Mouse (Mus musculus) megakaryocyte, embryonic 14.5 days (primary cell): ENCODE measurements around the gene Lrrc66. TPM values are rescaled to one million over a fixed set of nuclear protein-coding genes. Genes with fewer than 3 reads are reported as not detected.

Experiments
- H3K27me3 ChIP-seq: replicated peaks from 2 replicates; pipeline ENCODE3; 2012; ENCODE audit warnings: inconsistent platforms
- H3K36me3 ChIP-seq: replicated peaks from 2 replicates; pipeline ENCODE3; 2012; ENCODE audit warnings: low read length, inconsistent platforms, mixed read lengths
- H3K4me1 ChIP-seq: 2 replicates; pipeline ENCODE4 v1.6.1; 2012; ENCODE audit warnings: inconsistent platforms
- H3K4me3 ChIP-seq: replicated peaks from 2 replicates; pipeline ENCODE3; 2012; ENCODE audit warnings: moderate library complexity, mild to moderate bottlenecking, inconsistent platforms
- H3K9me3 ChIP-seq: 2 replicates; pipeline ENCODE4 v1.6.1; 2012; ENCODE audit warnings: inconsistent platforms
- FLI1 ChIP-seq: IDR thresholded peaks from 2 replicates; pipeline ENCODE4 v1.6.1; 2012; ENCODE audit warnings: low read length, inconsistent platforms, mixed read lengths
- GATA1 ChIP-seq: IDR thresholded peaks from 3 replicates; pipeline ENCODE4 v1.6.1; 2012; ENCODE audit warnings: mixed read lengths, low read length, inconsistent platforms, borderline replicate concordance
- polyA plus RNA-seq: library from polyadenylated mRNA; stranded (reverse); fragments of >175 nt; gene quantifications from 2 replicates; pipeline ENCODE4 v1.2.3, GENCODE M21; 2012; ENCODE audit warnings: low replicate concordance; ENCODE audit not compliant: insufficient read depth

Gene Lrrc66
- polyA plus RNA-seq, 1 experiment, result 0.13 TPM

DNA sequence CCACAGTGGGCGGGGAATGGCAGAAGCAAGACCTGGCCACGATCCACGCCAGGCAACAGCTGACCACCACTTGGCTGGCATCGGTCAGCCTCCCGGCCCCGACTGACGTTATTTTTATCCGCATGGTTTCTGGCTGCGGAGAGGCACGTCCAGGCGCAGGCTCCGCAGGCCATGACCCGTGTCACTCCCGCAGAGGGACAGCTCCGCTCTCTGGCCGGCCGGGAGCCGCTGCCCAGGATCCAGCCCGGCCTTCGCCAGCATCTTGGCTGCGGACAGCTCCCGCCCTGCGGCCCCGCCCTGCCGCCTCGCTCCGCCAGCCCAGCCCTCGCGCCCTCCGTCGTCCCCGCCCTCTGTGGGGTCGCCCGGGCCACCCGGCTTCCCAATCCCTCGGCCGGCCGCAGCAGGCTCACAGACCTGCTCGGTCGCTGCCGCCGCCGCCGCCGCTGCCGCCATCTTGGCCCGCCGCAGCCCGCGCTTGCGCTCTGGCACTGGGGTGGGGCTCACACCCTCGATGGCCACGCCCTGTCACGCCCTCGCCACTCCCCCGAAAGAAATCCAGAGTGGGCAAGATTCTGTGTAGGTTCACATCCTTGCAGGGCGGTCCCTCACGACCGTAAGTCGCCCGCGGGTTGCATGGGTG lies 15.1 kb upstream of the Lrrc66 start, which contains the start of gene Sgcb:
Gene Sgcb (minus strand): TSS at position 530 of the 640 bp plus-strand sequence.
- no peaks in the 10 kb centered on the region for H3K9me3 ChIP-seq
- H3K4me1 ChIP-seq, result peaks cover 62% of the 10 kb centered on the region
- peaks cover 7% of the 10 kb centered on the region for H3K36me3 ChIP-seq
- no peak for TF ChIP-seq GATA1
- TF ChIP-seq FLI1, result no peak
- peak within 1 kb of the TSS; percentile 92 for H3K4me3 ChIP-seq
- H3K27me3 ChIP-seq, result peaks cover 56% of the 10 kb centered on the region

DNA sequence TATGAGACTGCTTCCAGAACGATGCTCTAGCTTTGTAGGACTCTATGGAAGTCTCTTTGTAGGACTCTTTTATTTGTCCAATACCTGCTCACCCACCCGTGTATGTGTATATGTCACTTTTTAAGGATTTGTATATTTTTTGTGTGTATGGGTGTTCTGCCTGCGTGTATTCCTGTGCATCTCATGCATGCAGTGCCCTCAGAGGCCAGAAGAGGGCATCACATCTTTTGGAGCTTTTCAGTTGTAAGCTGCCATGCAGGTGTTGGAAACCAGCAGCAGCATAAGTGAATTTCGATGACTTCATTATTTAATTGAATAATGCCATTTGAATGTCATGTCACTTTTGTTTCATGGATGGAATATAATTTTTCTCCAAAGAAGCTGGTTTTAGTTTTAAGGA lies 9.8 kb upstream of the Lrrc66 start:
- Histone ChIP-seq H3K36me3 (peaks cover 27% of the 10 kb centered on the region), H3K4me1 (peaks cover 23% of the 10 kb centered on the region), H3K4me3 (no peak overlapping the region), H3K9me3 (no peaks in the 10 kb centered on the region), H3K27me3 (peaks cover 9% of the 10 kb centered on the region)
- TF ChIP-seq FLI1 (no peak), GATA1 (no peak)

GRCm38 (mm10) chr5:73641058-73641457 lies 8.7 kb upstream of the Lrrc66 start:
- no peak for TF ChIP-seq FLI1
- no peak for TF ChIP-seq GATA1
- H3K27me3 ChIP-seq, result peaks cover 5% of the 10 kb centered on the region
- H3K4me3 ChIP-seq, result no peak overlapping the region
- H3K36me3 ChIP-seq, result peaks cover 30% of the 10 kb centered on the region
- peaks cover 19% of the 10 kb centered on the region for H3K4me1 ChIP-seq
- H3K9me3 ChIP-seq, result no peaks in the 10 kb centered on the region

DNA sequence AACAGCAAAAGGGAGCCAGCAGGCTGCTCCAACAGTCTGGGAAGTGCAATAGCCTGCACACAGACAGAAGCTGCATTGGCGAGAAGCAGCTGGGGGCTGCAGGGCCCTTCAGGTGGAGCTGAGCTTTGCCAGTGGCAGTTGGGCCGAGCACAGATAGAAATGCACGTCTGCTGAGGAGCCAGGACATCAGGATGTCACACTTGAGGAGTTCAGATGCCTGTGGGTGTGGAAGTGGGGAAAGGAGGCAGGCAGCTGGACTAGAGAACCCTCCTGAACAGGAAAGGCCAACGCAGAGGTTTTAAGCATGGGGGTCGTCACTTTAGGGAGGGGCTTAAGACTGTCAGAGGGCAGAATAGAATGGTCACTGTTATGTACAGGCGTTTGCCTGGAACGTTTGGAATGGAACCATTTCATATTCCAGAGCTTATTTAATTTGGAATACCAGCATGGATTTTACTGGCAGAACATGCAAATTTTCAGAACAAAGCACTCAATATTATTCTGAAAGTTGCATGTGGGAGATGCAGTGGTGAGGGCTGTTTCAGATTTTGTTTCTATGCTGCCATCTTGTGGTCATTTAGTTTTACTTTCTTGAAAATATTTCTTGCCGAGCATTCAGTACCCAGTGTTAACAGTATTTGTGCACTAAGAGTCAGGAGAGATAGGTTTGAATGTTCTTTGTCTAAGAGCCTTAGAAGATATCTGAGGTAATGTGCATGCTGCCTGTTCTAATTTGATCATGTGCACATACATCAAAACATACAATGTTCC lies 5.2 kb upstream of the Lrrc66 start:
- Histone ChIP-seq H3K4me3 (peak overlapping the region; percentile 62), H3K36me3 (peaks cover 42% of the 10 kb centered on the region), H3K9me3 (no peaks in the 10 kb centered on the region), H3K4me1 (peaks cover 16% of the 10 kb centered on the region), H3K27me3 (no peaks in the 10 kb centered on the region)
- TF ChIP-seq FLI1 (no peak), GATA1 (no peak)

GRCm38 (mm10) chr5:73633141-73633540 lies 815 bp upstream of the Lrrc66 start:
- Histone ChIP-seq H3K4me3 (no peak overlapping the region), H3K36me3 (peaks cover 22% of the 10 kb centered on the region), H3K27me3 (no peaks in the 10 kb centered on the region), H3K9me3 (no peaks in the 10 kb centered on the region), H3K4me1 (peaks cover 39% of the 10 kb centered on the region)
- TF ChIP-seq GATA1 (no peak), FLI1 (no peak)

DNA sequence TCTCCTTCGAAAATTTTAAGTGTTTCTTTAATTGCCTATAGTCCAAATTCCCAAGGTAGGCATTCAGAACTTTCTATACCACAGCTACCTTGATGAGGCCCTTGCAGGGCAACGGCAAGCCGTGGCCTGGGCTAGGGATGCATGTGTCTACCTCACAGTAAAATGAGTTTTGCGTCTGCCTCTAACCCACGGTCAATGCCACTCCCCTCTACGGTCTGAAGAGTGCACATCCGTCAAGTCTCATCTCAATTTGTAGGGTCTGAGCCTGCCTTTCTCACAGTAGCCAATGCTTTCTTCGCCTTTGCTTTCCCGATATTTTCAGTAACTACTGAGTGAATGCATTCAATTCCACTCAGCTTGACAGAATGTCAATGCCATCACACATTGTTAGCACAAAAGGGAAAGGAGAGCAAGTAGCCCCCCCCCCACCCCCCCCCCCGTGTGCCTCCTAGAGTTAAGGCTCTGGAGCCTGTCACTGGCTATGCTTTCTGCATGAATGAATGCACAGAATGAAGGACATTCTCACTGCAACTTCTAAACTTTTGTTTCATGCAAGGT lies 1.2 kb downstream of the Lrrc66 start:
- peaks cover 26% of the 10 kb centered on the region for H3K4me1 ChIP-seq
- TF ChIP-seq GATA1 (no peak), FLI1 (no peak)
- no peak overlapping the region for H3K4me3 ChIP-seq
- H3K27me3 ChIP-seq, result peaks cover 2% of the 10 kb centered on the region
- H3K9me3 ChIP-seq, result no peaks in the 10 kb centered on the region
- H3K36me3 ChIP-seq, result peaks cover 18% of the 10 kb centered on the region

DNA sequence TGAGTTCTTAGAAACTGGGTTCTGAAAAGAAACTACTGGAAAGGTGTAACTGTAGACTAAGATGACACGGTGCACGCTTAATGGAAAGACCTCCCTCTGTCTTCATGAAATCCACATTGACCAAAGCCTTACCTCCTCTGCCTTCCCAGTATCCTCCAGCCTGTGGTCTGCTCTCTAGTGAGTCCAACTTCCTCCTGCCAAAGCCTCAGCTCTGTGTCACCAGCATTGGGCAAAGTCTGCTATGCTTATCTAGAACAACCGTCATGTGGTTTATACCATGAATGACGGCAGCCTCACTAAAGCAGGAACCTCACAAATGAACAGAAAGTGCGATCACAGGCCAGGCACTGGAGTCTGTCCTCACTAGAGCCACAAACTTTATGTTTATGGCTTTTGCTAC lies 2.2 kb downstream of the Lrrc66 start:
- TF ChIP-seq GATA1, result no peak; the same call in 2 of the 3 replicates
- no peak for TF ChIP-seq FLI1
- peak overlapping the region; percentile 85 for H3K4me3 ChIP-seq
- peaks cover 26% of the 10 kb centered on the region for H3K4me1 ChIP-seq
- peaks cover 12% of the 10 kb centered on the region for H3K36me3 ChIP-seq
- peaks cover 2% of the 10 kb centered on the region for H3K27me3 ChIP-seq
- H3K9me3 ChIP-seq, result no peaks in the 10 kb centered on the region

DNA sequence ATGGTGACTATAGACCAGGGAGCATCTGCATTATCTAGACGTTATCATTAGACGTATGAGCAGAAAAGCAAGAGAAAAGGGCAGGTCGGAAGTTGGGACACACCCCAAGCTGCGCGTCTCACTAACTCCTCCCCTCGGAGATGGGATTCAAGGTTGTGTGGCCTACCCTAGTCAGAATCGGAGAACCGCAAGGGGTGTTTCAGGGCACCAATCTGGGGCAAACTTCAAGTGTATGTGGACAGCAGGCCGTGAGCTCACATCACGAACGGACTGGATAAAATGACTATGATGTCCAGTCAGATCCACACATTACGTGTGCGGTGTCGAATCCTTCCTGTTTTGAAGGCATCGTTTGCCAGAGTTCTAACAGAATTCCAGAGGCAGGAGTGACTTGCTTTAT lies 4.3 kb downstream of the Lrrc66 start:
- TF ChIP-seq GATA1 (no peak), FLI1 (no peak)

DNA sequence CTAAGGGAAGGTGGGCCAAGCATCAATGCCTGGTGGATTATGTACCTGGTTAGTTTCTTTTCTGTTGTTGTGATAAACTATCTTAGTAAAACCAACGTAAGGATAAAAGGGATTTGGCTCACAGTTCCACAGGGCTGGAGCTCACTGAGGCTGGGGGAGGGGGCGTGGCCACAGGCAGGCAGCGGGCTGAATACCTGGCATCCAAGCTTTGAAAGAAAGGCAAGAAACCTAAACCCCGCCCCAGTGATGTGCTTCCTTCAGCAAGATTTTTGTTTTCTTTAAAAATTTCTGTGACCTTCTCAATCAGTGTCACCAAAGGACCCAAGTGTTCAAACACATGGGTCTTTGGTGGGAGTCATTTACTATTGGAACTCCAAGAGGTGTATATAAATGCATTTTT lies 4.8 kb downstream of the Lrrc66 start:
- Histone ChIP-seq H3K36me3 (no peaks in the 10 kb centered on the region), H3K4me3 (no peak overlapping the region), H3K4me1 (peaks cover 29% of the 10 kb centered on the region), H3K9me3 (no peaks in the 10 kb centered on the region), H3K27me3 (peaks cover 4% of the 10 kb centered on the region)
- TF ChIP-seq FLI1, result no peak
- TF ChIP-seq GATA1, result no peak

More for the DNA sequence above, 4.3 kb downstream of the Lrrc66 start:
- H3K27me3 ChIP-seq, result peaks cover 4% of the 10 kb centered on the region
- peaks cover 29% of the 10 kb centered on the region for H3K4me1 ChIP-seq
- H3K4me3 ChIP-seq, result no peak overlapping the region
- no peaks in the 10 kb centered on the region for H3K36me3 ChIP-seq
- no peaks in the 10 kb centered on the region for H3K9me3 ChIP-seq

GRCm38 (mm10) chr5:73626842-73627241 lies 5.5 kb downstream of the Lrrc66 start:
- no peak for TF ChIP-seq GATA1
- TF ChIP-seq FLI1, result no peak
- peaks cover 32% of the 10 kb centered on the region for H3K4me1 ChIP-seq
- H3K27me3 ChIP-seq, result peaks cover 4% of the 10 kb centered on the region
- no peak overlapping the region for H3K4me3 ChIP-seq
- no peaks in the 10 kb centered on the region for H3K9me3 ChIP-seq
- H3K36me3 ChIP-seq, result no peaks in the 10 kb centered on the region
